Mouse (Mus musculus): Measurements from ENCODE around the gene Tspyl4. TPM values are rescaled to one million over a fixed set of nuclear protein-coding genes. Genes with fewer than 3 reads are reported as not detected.

Tspyl4 gene
- polyA plus RNA-seq, 1 experiment from 2014 or later: 2.1 TPM

- no peak for ATAC-seq
- no peak overlapping the region for H3K4me3 ChIP-seq
- H3K9me3 ChIP-seq (replicated peaks): no peaks in the 10 kb centered on the region
- no peak overlapping the region for H3K27ac ChIP-seq
- H3K9ac ChIP-seq: no peak overlapping the region
- no peaks in the 10 kb centered on the region for H3K27me3 ChIP-seq (replicated peaks)
- H3K4me1 ChIP-seq: no peaks in the 10 kb centered on the region
- 72% methylated on average over 6 of the region's 6 CpGs for WGBS (ENCODE audit: insufficient replicate concordance)
- H3K36me3 ChIP-seq: no peaks in the 10 kb centered on the region
- no peak overlapping the region for H3K4me2 ChIP-seq
Measured at GRCm38 (mm10) chr10:34341014-34341413, 43.8 kb downstream of the Tspyl4 start.

DNA sequence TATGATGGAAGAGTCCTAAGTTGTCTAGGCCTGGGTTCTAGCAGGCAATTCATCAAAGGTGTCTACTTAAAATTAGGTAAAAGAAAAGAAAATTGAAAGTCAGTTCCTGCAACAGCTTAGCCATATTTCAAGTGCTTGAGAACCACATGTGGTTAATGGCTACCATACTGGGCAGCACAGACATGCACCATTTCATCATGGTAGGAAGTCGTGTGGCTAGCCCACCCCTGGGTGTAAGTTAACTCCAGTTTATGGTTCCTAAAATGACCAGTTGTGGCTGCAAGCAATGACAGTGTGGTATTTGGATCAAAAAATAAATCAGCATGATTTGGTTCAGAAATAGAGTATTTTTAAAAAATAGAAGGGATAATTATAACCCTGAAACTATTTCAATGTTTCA is 44.6 kb downstream of the Tspyl4 start:
- 55% methylated on average over 1 of the region's 1 CpGs for WGBS (ENCODE audit: insufficient replicate concordance)
- Histone ChIP-seq H3K4me2 (no peak overlapping the region), H3K4me3 (no peak overlapping the region), H3K27ac (no peak overlapping the region), H3K36me3 (no peaks in the 10 kb centered on the region), H3K27me3 (replicated peaks) (no peaks in the 10 kb centered on the region), H3K9me3 (replicated peaks) (no peaks in the 10 kb centered on the region), H3K4me1 (no peaks in the 10 kb centered on the region), H3K9ac (no peak overlapping the region)
- ATAC-seq: no peak

Other genes with a start within 250 kb of the Tspyl4 start
- 0.06 and 0.07 TPM in 2 replicates for gene Calhm5, start 200.9 kb upstream of the Tspyl4 start, polyA plus RNA-seq (2016; fragmentation: Nextera tagmentation; extraction: Ambion mirVana)
- gene Calhm6, start 169.5 kb upstream of the Tspyl4 start, polyA plus RNA-seq (2016; fragmentation: Nextera tagmentation; extraction: Ambion mirVana): 0.62 and 0.87 TPM in 2 replicates
- 10.1 and 10.8 TPM in 2 replicates for gene Dse, start 89.7 kb upstream of the Tspyl4 start, polyA plus RNA-seq (2016; fragmentation: Nextera tagmentation; extraction: Ambion mirVana)
- gene Tspyl1, start 15.3 kb upstream of the Tspyl4 start, polyA plus RNA-seq (2016; fragmentation: Nextera tagmentation; extraction: Ambion mirVana): 40.3 and 40.9 TPM in 2 replicates
- gene Col10a1, start 92.5 kb downstream of the Tspyl4 start, polyA plus RNA-seq (2016; fragmentation: Nextera tagmentation; extraction: Ambion mirVana): 0.06 and 0.14 TPM in 2 replicates
- 10.1 and 13.0 TPM in 2 replicates for gene Nt5dc1, start 121.1 kb downstream of the Tspyl4 start, polyA plus RNA-seq (2016; fragmentation: Nextera tagmentation; extraction: Ambion mirVana)
- gene Frk, start 186.0 kb downstream of the Tspyl4 start, polyA plus RNA-seq (2016; fragmentation: Nextera tagmentation; extraction: Ambion mirVana): 1.6 TPM in 2 replicates